Mouse (Mus musculus): ENCODE data around the gene Nsmce4a. TPM values are rescaled to one million over a fixed set of nuclear protein-coding genes. Genes with fewer than 3 reads are reported as not detected.

Nsmce4a gene
- total RNA-seq (2021) = 10 to 100 TPM; 28.6 to 33.8 TPM
- long read RNA-seq, experiment 1, transcript Nsmce4a-202 (11 exons, 1,435 nt) = major isoform, 27 of 46 reads
- long read RNA-seq, experiment 1, partial matches to known transcripts = 0 of 46 reads
- long read RNA-seq, experiment 1, other reads (novel, unspliced or antisense) = 19 of 46 reads
- long read RNA-seq, experiment 2, transcript Nsmce4a-202 (11 exons, 1,435 nt) = major isoform, 25 of 37 reads
- long read RNA-seq, experiment 2, partial matches to known transcripts = 0 of 37 reads
- long read RNA-seq, experiment 2, other reads (novel, unspliced or antisense) = 12 of 37 reads

- Histone ChIP-seq H3K27ac (peak within 1 kb of the TSS; percentile 92), H3K4me3 (peak within 1 kb of the TSS; percentile 9; the same call in 1 of the 2 replicates)
- no peak for TF ChIP-seq CTCF (IDR thresholded peaks at IDR 0.05)
- DNase-seq = no peak
- intact Hi-C loops (cut with DNase I) = no loop called here
These were observed at the start of gene Nsmce4a for GRCm38 (mm10) chr7:130572821-130573220. Gene Nsmce4a (minus strand): TSS chr7:130573118.

GRCm38 (mm10) chr7:130622359-130622758, 49.4 kb upstream of the Nsmce4a start:
- intact Hi-C loops (cut with DNase I) = no loop called here
- DNase-seq = peak; percentile 62
- no peak for TF ChIP-seq CTCF (IDR thresholded peaks at IDR 0.05)

GRCm38 (mm10) chr7:130621953-130622352, 49.0 kb upstream of the Nsmce4a start:
- intact Hi-C loops (cut with DNase I) = no loop called here
- H3K4me3 ChIP-seq = no peak overlapping the region
- peak; percentile 50 for DNase-seq
- H3K27ac ChIP-seq = peak overlapping the region; percentile 16
- no peak for TF ChIP-seq CTCF (IDR thresholded peaks at IDR 0.05)

More at GRCm38 (mm10) chr7:130622359-130622758, 49.4 kb upstream of the Nsmce4a start:
- H3K4me3 ChIP-seq = no peak overlapping the region
- peak overlapping the region; percentile 16 for H3K27ac ChIP-seq

GRCm38 (mm10) chr7:130621068-130621467, 48.1 kb upstream of the Nsmce4a start:
- TF ChIP-seq CTCF (IDR thresholded peaks at IDR 0.05) = no peak
- no peak overlapping the region for H3K4me3 ChIP-seq
- no peak overlapping the region for H3K27ac ChIP-seq
- no peak for DNase-seq
- intact Hi-C loops (cut with DNase I) = no loop called here

- TF ChIP-seq CTCF (IDR thresholded peaks at IDR 0.05) = no peak
- intact Hi-C loops (cut with DNase I) = no loop called here
- Histone ChIP-seq H3K4me3 (no peak overlapping the region), H3K27ac (no peak overlapping the region)
- no peak for DNase-seq
These were observed 44.7 kb upstream of the Nsmce4a start for GRCm38 (mm10) chr7:130617591-130617990.

GRCm38 (mm10) chr7:130613973-130614372, 41.1 kb upstream of the Nsmce4a start:
- TF ChIP-seq CTCF (IDR thresholded peaks at IDR 0.05) = no peak
- peak; percentile 47 for DNase-seq
- Histone ChIP-seq H3K27ac (peak overlapping the region; percentile 82), H3K4me3 (no peak overlapping the region)
- intact Hi-C loops (cut with DNase I) = no loop called here

- no peak for DNase-seq
- intact Hi-C loops (cut with DNase I) = loop anchor here (5.0 to 10.0 kb wide), 2 partner anchors 65 to 72 kb away; no protein-coding TSS in a partner anchor
- H3K4me3 ChIP-seq = no peak overlapping the region
- H3K27ac ChIP-seq = no peak overlapping the region
- no peak for TF ChIP-seq CTCF (IDR thresholded peaks at IDR 0.05)
These were observed 34.0 kb upstream of the Nsmce4a start for GRCm38 (mm10) chr7:130606958-130607357.

GRCm38 (mm10) chr7:130605111-130605510, 32.2 kb upstream of the Nsmce4a start:
- no peak for DNase-seq
- H3K27ac ChIP-seq = peak overlapping the region; percentile 2; the same call in 1 of the 2 replicates
- H3K4me3 ChIP-seq = no peak overlapping the region
- TF ChIP-seq CTCF (IDR thresholded peaks at IDR 0.05) = peak; percentile 76
- intact Hi-C loops (cut with DNase I) = loop anchor here (5.0 to 10.0 kb wide), 2 partner anchors 67 to 70 kb away; no protein-coding TSS in a partner anchor

- no peak for TF ChIP-seq CTCF (IDR thresholded peaks at IDR 0.05)
- intact Hi-C loops (cut with DNase I) = loop anchor here (10.0 kb wide), 1 partner anchor 70 kb away; no protein-coding TSS in a partner anchor
- H3K4me3 ChIP-seq = no peak overlapping the region
- DNase-seq = no peak
- 0 out of 2 replicates have a peak overlapping the region, but pooled peaks have one; percentile 2 for H3K27ac ChIP-seq
These were observed 31.5 kb upstream of the Nsmce4a start for GRCm38 (mm10) chr7:130604390-130604789.

- DNase-seq = no peak
- no peak for TF ChIP-seq CTCF (IDR thresholded peaks at IDR 0.05)
- H3K4me3 ChIP-seq = no peak overlapping the region
- no peak overlapping the region for H3K27ac ChIP-seq
- intact Hi-C loops (cut with DNase I) = loop anchor here (10.0 kb wide), 1 partner anchor 69 kb away; no protein-coding TSS in a partner anchor
These were observed 30.6 kb upstream of the Nsmce4a start for GRCm38 (mm10) chr7:130603556-130603955.

GRCm38 (mm10) chr7:130602804-130603203, 29.9 kb upstream of the Nsmce4a start:
- Histone ChIP-seq H3K4me3 (no peak overlapping the region), H3K27ac (peak overlapping the region; percentile 12; the same call in 1 of the 2 replicates)
- intact Hi-C loops (cut with DNase I) = loop anchor here (10.0 kb wide), 1 partner anchor 68 kb away; no protein-coding TSS in a partner anchor
- DNase-seq = no peak
- no peak for TF ChIP-seq CTCF (IDR thresholded peaks at IDR 0.05)

GRCm38 (mm10) chr7:130600546-130600945, 27.6 kb upstream of the Nsmce4a start:
- no peak for DNase-seq
- intact Hi-C loops (cut with DNase I) = loop anchor here (10.0 kb wide), 1 partner anchor 66 kb away; no protein-coding TSS in a partner anchor
- peak overlapping the region; percentile 35; the same call in 1 of the 2 replicates for H3K27ac ChIP-seq
- H3K4me3 ChIP-seq = no peak overlapping the region
- TF ChIP-seq CTCF (IDR thresholded peaks at IDR 0.05) = no peak

- Histone ChIP-seq H3K27ac (peak overlapping the region; percentile 35; the same call in 1 of the 2 replicates), H3K4me3 (peak overlapping the region; percentile 70; the same call in 1 of the 2 replicates)
- TF ChIP-seq CTCF (IDR thresholded peaks at IDR 0.05) = no peak
- DNase-seq = no peak
- intact Hi-C loops (cut with DNase I) = loop anchor here (10.0 kb wide), 1 partner anchor 65 kb away; no protein-coding TSS in a partner anchor
These were observed 27.2 kb upstream of the Nsmce4a start for GRCm38 (mm10) chr7:130600074-130600473.
